Mouse (Mus musculus): ENCODE results near the gene Cyp2d10.

Gene Cyp2d10

DNA sequence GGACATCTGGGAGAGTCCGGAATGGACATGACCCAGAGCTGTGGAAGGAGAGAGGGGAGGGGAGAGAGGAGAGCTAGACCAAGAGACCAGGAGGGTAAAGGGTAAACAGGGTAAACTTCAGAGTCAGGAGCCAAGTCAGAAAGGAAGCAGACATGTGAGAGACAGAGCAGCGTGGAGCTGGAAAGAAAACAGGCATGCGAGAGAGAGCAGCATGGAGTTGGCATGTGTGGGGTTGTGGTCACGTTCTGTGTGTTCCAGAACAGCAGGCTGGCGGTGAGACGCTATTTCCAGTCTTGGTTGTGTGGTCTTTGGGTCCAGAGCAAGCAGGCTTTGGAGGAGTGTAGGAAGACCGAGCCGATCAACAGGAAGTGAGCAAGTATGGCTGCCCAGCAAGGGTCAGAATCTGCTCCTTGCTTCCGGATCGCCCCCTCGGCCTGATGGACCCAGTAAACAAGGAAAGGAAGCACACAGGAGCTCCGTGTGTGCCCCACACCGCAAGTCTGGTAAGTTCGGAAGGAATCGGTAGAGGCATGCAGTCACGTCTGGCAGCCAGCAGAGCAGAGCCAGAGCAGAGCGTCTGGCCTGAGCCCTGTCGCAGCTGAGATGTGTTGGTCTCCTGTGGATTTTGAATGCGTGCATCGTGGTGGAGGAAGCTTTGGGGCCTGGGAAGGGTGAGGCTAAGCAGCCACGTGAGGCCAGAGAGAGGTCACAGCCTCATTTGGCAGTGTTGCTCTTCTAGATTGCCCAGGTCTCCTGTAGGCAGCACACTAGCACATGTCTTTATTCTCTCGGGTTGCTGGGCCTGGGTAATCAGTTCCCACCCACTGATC lies 48.3 kb downstream of the Cyp2d10 start:
- no peak for DNase-seq (ENCODE audit: low spot score)

DNA sequence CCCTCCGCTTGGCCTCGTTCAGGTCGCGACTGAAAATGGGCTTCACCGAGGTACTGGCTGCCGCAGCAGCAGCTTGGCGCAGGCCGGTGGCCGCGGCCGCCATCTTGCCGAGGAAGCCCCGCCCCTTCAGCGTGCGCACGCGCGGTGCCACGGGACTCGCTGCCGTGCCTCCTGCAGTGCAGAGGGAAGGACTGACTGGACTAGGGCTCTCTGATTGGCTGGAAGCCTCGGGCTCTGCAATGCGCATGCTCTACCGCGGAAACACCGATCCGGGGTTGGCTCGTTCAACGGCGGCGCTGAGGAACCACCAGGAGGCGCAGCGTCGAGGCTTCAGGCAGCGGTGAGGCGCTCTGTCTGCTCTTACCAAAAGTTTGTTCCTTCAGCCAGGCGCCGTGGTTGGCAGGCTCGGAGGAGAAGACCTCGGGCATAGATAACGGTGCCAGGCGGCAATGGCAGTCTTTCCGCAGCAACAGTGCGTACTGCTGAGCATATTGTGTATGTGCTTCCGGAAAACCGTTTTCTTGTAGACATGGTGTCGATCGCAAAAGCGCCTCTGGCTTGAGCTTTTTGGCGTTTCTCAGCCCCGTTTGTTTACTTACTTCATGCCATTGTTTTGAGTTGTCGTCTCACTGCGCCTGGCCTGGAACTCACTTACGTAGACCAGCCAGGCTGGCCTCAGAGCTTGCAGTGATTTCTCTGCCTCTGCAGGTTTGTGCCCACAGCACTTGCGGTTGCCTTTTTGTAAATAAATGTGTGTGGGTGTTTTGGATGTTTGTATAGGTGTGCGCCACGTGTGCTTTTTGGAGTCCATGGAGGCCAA lies 52.7 kb downstream of the Cyp2d10 start, which contains the start of gene Ndufa6:
Gene Ndufa6, minus strand, starts transcription at position 197 of the 820 bp plus-strand sequence.
- DNase-seq (ENCODE audit: low spot score), result peak; percentile 95

DNA sequence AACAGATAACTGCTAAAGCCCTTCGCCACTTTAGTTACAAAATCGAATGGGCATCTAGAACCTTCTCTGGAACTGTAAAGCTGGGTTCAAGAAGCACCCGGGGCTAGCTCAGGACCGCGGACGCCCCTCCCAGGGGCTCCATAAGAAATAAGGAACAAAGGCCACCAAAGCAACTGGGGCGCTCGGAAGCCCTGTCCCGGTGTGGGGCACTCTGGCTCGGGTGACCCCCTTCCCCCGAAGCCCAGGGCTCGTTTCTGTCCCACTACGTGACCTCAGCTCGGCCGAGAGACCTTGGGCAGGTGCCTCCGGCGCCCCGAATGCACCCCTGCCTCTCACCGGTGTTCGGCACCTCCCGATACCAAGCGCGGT lies 53.3 kb downstream of the Cyp2d10 start:
- no peak for DNase-seq (ENCODE audit: low spot score)

DNA sequence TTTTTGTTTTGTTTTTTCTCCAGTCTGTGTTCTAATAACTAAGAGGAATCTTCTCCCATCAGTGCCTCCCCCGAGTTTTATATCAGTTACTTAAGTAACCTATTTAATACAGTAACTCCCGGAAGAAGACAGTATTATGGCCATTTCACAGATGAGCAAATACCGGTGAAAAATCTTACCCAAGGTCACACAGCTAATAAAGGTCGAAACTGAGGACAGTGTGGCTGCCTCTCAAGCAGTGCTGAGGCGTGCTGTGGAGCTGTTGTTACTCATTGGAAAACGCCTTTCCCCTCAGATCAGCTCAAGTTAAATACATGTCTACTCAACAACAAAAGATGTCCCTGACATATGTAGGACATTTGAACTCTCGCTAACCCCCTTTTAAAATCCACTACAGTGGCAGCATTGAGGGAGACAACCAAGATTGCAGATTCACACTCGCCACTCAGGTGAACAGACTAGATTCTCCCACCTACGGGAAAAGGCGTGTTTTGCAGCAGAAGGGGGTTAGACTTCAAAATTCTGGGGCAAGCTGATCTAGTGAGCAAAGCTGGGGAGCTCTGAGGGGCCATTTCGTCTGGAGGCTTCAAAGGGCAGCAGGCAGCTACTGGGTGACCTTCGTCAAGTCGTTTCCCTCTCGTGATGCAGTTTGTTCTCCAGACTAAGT lies 53.8 kb downstream of the Cyp2d10 start:
- no peak for DNase-seq (ENCODE audit: low spot score)

All from spleen, adult 12 weeks (tissue).